Mouse (Mus musculus) urinary bladder, adult 2 months (tissue): ENCODE measurements around the gene Ccl17. TPM values are rescaled to one million over a fixed set of nuclear protein-coding genes. Genes with fewer than 3 reads are reported as not detected.
A peak's percentile ranks its signal among the peaks of the same experiment; 100 is the strongest.

Experiments
- DNase-seq: peaks from one replicate; pipeline ENCODE4 v3.0.0; 2022; ENCODE audit warnings: low spot score
- polyA plus RNA-seq: library from polyadenylated mRNA; depleted of rRNA; stranded (reverse); fragments of >200 nt; gene quantifications from 2 replicates; pipeline ENCODE4 v1.2.3, GENCODE M21; 2012

Ccl17 gene
- polyA plus RNA-seq, 1 experiment, result 2.3 TPM

DNA sequence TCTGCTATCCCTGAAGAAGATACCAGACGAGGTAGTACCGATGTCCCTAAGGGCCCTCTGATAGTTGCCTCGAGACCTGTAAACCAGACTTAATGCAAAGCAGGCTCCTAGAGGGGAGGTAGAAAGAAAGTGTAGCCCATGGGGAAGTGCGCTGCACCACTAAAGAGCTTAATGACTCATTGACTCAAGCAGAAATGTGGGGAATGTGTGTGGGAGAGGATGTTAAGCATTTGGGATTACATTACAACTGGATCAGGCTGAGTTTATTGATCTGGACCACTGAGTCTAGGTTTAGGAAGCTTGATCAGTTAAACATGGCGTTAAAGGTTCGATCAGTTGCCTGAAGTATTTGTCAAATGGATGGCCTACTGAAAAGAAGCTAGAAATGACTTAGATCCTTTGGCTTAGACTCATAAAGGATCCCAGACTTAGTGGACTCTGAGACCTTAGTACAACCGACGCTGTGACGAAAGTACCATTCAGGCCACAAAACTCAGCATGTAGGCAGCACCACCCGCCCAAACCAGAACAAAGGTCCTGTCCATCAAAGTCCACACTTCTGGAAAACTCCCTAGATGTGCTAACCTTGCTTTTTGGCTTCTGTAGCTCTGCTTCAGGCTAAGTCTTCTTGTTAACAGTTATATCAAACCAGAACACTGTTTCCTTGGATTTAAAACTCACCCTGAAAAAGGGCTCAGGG, 20.8 kb upstream of the Ccl17 start:
- no peak for DNase-seq

DNA sequence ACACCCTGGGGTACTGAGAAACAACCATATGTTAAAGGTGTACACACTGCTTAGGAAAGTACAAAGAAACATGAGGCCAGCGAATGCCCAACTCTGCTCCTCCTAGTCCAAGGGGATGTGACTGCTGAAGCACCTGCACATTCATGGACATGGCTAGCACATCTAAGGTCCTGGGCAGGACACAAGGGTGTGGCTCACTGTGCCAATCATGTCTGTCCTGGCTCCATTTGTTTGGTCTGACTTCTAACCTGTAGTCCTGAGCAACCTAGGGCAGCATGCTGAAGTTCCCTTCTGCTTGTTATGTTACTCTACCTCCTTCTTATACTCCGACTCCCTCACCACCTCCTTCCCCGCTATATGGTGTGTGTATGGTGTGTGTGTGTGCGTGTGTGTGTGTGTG, 15.9 kb upstream of the Ccl17 start:
- DNase-seq, result no peak

DNA sequence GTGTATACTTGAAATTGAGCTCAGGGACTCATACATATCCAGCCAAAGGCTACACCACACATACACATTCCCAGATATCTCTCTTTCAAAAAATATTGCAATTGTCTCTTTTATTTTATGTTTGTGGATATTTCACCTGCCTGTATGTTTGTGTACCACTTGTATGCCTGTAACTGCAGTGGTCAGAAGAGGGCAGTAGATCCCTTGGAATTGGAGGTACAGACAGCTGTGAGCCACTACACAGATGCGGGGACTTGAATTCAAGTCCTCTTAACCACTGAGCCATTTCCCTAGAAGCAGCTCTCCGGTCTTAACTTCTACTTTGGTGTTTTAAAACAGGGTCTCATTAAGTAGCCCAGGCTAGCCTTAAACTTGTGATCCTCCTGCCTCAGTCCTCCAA, 15.5 kb upstream of the Ccl17 start:
- no peak for DNase-seq

DNA sequence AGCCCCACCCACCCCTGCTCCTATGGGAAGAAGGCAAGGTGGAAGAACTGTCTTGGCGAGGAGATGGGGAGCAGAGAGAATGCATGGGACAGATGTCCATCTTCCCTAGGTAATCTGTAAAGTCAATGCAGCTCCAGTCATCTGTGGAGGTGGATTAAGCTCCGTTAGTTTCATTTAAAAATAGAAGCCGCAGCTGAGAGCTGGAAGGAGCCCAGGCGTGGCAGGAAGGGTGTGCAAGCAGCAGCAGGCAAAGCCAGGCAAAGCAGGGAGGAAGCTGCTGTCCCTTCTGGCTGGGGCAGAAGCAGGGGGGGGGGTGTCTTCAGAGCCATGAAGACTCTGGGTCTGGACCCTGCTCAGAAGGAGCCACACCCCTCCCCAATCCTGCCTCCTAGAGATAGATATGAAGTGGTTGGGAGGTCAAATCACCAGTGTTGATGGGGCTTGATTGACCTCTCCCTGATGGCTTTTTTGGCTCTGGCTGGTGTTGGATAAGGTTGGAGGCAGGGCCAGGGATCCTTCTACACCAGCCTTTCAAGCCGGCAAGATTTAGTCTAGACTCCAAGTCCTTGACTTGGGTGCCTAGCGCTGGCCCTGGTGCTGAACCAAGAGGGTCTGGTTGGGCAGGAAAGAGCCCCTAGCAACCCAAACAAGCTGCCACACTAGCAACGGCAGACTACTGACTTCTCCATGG, 9.8 kb upstream of the Ccl17 start:
- DNase-seq, result no peak

DNA sequence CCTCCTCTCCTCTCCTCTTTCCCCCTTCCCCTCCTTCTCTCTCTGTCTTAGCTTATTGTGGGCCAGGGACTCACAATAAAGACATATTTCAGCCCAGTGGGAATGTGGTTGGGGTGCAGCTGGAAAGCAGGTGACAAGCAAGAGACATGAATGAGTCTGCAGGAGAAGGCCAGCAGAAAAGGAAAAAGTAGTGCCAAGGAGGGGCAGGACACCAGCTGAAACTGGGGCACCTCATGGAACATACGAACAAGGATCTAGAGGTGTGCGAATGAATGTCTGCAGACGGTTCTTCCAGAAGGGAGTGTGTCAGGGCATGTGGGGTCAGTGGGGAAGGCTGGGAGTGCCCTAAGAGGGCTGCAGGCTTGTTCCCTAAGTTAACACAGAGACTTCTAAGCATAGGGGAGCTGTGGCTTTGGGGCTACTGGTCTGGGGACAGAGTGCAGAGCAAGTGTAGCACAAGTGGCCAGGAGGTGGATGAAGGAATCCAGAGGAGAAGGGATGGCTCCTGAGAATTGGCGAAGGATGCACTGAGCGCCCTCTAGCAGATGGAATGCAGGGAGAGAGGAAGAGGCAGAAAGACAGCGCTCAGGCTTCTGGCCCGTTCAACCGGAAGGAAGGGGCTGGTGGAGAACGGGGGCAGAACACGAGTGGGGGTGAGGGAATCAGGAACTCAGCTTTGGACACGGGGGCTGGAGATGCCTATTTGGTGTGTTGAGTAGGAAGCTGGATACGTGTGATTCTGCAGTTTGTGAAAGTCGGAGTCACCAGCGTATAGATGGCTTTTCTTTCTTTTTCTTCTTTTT, 8.8 kb upstream of the Ccl17 start:
- no peak for DNase-seq

DNA sequence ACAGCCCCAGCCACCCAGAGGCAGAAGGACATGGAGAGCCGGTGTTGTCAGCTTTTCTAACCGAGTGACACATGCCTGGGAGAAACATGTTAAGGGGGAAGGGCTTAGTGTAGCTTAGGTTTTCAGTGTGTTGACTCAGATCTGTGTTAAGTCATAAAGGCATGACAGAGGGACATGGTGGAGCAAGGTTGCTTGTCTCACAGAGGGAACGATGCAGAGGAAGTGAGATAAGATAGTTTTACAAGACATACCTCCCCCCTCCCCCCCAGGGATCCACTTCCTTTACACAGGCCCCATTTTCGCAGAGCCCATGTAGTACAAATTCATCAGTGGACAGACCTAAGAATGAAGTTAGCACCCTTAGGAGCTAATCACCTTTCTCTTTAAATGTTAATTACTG, 7.9 kb upstream of the Ccl17 start:
- no peak for DNase-seq

DNA sequence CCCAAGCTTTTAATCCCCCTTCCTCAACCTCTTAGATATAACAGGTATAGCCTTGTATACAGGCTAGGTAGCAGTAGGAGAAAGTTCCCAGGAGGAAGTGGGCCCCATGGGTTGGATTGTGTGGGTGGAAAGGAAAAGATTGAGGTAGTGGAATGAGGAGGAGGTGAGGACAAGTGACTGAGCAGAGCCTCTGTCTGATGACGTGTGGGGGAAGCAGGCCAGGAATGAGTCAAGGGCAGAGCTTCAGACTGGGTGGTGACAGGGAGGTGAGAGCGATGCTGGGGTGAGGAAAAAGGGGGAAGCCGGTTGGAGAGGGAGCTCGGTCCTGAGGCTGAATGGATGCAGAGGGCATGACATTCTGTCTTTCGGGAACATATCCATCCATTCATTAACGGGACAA, 6.7 kb upstream of the Ccl17 start:
- no peak for DNase-seq

DNA sequence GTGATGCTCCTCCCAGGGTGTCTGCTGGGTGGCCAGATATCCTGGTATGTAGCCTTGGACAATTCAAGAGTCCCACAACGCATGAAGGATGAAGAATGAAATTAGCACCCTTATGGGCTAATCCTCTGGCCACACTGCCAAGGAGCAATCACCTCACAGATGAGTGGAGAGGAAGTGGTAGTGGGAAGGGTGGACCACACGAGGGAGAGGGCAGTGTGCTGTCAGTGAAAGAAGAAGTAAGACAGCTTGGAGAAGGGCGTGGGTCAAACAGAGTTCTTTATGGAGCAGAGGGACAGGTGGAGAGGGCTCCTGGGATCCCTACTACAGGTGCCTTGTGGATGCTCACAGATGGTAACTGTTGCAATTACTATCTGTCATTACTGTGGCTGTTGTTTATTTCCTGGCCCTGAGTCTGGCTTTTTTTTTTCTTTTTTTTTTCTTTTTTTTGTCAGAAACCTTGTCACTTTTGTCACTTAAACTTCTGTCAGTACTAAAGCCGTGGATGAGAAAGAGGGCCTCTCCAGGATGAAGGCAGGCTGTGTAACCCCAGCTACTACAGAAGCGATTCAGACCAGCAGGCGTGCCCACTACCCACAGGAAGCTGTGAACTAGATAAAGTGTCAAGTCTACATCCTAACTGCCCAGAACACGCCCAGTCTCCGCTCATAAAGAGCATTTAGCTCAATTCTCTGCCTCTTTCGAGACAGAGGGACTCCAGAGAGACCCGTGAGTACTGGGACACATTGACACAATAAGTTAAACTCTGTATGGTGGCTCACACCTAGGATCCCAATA, 5.5 kb upstream of the Ccl17 start:
- no peak for DNase-seq

DNA sequence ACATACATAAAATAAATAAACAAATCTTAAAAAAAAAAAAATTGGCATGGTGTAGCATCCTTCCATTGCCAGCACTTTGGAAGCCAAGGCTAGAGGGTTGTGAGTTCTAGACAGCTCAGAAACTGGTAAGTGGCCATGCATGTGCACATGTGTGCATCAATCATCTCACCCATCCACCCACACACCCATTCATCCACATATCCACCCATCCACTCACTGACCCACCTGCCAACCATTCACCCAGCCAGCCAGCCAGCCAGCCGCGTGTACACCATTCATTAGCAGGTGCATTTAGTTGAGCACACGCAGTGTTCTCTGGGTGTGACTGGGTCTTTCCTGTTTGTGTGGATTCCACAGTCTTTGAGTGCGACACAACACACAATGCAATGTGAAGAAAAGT, 4.4 kb upstream of the Ccl17 start:
- DNase-seq, result no peak

DNA sequence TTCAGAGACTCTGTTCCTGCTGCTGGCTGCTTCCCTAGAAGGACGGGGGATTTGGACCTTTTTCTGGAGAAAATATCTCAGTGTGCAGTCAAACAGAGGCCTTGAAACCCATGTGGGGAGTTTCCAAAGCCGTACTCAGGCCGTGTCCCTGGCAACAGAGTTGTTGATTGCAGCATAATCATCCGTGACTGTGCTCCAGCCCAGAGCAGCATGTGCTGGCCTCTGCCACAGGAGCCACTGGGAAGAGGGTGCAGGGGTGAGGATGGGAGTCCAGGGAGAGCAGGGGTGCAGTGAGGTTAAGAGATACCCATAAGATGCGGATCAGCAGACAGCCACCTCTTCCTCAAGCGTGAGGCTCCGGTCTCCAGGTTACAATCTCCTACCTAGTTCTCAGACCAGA, 2.7 kb upstream of the Ccl17 start:
- no peak for DNase-seq

DNA sequence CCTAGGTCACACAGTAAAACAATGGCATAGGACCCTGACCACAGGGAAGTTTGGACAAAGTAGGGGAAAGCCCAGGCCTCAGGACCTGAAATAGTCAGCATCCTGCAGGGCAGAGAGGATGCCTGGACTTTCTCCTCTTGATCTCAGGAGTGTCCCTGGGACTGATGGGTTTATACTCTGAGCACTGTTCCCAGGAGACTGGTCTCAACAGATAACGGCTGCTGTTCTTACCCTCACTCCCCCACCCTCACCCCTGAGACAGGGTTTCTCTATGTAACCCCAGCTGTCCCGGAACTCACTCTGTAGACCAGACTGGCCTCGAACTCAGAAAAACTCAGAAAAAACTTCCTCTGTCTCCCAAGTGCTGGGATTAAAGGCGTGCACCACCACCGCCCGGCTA, 1.9 kb upstream of the Ccl17 start:
- no peak for DNase-seq

DNA sequence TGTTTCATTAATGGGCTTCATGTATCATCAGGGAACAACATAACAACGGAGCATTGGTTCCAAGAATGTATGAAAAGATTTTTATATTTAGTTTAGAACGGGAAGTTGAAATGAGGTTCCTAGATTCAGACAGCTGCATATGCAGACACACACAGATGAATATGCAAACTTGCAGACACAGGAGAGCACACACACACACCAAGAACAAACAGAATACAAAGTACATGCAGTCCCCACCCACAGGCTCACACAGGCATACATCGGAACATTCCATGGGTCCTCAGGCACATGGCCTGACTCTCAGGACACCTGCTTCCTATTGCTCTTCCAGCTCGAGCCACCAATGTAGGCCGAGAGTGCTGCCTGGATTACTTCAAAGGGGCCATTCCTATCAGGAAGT, 602 bp downstream of the Ccl17 start:
- no peak for DNase-seq

DNA sequence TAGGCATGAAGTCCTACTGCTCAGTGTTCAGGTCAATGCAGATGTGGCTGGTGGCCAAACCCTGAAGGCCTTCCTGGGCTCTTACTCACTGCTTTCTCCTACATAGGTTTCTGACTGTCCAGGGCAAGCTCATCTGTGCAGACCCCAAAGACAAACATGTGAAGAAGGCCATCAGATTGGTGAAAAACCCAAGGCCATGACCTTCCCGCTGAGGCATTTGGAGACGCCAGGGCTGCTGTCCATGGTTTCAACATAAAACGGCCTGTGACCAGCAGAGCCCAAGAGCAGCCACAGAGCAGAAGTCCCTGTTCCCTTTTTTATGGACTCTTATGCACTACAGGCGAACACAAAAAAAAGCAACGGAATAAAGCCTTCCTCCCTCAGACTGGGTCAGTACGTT, 1.4 kb downstream of the Ccl17 start:
- no peak for DNase-seq

DNA sequence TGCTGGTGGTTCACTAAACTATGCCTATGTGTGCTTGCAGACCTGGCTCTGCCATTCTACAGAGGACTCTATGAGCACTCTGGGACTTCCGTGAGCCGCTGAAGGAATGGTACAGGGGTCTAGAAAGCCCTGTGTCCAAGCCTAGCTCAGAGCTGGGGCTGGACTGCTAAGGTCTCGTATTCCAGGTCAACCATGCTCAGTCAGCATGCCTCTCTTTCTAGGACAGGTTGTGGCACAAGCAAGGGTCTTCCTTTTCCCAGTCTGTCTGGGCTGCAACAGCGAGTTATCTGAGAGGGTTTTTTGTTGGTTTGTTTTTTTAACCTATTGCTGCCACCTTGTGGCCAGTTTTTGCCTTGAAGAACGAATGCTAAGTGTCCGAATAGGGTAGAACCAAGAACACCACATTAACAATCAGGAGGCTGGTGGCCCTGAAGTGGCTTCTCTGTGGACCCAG, 2.4 kb downstream of the Ccl17 start:
- DNase-seq, result peak; percentile 47

DNA sequence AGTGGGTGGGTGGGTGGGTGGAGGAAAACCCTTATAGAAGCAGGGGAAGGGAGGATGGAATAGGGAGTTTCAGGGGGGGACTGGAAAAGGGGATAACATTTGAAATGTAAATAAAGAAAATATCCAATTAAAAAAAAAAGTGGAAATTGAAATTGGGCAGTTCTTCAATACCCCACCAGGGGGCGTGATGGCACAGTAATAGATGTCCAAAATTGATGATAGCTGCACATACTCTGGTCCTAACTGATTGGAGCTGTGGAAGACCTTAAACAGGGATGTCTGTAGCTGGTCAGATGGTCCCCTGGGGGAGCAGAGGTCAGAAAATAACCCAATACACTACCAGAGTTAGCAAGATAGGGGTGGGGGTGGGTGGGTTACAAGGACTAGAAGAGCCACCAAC, 4.3 kb downstream of the Ccl17 start:
- DNase-seq, result no peak

DNA sequence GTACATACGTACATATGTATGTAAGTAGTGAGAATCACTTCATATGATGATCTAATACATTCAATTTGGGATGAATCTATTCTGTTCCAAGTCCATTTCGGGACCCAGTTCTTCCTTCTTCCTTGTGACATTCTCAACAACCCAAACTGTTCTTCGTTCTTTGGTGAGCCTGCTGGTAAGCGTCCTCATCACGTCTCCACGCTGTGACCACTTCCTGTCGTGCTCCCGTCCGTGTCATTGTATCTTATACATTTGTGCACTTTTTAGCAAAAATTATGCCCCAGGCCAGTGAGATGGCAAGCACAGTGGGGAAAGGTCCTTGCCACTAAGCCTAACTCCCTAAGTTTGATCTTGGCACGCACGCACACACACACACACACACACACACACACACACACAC, 7.7 kb downstream of the Ccl17 start:
- no peak for DNase-seq

DNA sequence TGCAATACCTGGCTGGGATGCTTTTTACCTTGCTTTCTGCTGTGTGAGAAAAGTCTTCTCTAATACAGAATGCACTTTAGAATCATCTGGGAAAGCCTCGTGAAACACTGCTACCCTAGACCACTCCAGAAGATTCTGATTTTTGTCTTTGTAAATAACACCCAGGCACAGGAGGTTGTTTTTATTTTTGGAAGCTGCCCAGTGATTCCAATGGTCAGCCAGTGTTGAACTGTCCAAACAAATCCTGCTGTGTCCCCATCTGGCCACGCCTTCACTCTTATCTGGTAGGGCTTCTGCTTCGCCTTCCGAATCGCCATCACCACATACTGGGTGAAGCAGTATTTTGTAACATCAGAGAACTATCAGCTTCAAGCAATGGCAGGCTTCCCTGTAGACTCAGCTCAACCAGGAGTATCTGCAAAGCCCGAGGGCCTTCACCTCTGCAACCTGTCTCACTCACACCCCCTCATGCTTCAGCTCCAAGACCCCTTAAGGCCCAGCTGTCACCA, 9.5 kb downstream of the Ccl17 start:
- DNase-seq, result no peak

DNA sequence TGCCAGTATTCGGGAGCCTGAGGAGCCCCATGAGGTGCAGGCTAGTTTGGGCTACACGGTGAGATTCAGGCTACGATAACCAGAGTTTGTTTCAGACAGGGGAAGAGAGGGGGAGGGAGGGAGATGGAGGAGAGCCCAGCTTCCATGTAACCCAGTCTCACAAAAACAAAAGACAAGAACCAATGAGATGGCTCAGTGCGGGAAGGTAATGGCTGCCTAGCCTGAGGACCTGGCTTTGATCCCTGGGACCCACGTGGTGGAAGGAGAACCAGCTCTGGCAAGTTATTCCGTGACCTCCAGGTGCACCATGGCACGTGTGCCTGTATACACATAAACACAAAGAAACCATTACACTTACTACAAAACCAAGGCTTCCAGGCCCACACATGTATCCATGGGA, 10.3 kb downstream of the Ccl17 start:
- no peak for DNase-seq

DNA sequence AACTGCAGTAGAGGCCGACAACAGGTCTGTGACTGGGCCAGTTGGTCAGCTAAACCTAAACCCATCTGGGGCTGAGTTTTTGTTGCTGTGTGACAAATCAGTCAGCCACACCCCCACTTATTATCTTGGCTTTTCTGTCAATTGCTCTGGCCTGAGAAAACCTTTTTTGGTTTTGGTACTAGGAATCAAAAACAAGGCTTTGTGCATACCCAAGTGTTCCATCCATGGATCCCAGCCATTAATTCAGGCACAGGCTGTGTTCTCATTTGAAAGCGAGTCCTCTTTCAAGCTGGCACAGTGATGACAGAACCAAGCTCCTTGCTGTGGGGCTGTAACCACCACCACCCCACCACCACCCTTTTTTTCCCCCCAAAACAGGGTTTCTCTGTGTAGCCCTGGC, 11.1 kb downstream of the Ccl17 start:
- DNase-seq, result no peak

DNA sequence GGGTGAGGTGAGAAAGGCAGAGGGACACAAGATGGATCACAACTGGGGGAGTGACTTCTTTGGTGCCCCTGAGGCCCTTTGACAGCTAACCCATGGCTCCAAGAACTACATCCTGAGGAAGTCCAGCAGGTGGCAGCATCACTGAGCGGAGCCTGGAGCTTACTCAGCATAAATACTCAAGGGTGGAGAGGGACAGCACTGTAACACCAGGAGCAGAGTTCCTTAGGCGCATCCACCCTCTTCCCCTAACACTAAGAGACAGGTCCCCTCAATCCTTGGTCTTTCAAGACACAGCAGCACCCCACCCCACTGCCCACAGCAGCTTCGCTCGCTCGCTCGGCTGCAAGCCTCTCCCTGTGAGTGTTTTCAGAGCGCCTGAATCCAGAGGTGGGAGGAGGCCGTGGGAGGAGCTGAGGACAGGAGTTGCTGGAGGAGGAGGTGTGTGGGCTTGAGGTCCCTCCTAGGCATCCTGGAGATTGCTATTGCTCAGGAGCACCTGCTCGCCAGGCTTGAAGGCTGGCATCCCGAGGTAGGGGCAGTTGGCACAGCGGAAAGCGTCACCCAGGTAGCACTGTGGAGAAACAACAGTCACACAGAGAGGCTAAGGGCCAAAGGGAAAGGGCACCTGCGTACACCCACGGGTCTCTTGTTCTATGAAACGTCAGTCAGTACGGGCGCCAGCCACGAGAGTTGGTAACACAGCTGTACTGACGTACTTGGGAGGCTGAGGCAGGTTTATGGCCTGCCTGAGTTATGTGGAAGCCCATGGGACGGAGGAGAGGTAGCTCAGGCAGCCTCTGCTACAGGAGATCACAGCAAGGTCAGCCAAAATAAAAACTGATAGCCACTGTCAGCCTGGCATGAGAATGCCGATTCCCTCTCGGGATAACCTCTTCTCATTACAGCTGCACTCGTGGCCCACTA, 12.6 kb downstream of the Ccl17 start:
- DNase-seq, result no peak

DNA sequence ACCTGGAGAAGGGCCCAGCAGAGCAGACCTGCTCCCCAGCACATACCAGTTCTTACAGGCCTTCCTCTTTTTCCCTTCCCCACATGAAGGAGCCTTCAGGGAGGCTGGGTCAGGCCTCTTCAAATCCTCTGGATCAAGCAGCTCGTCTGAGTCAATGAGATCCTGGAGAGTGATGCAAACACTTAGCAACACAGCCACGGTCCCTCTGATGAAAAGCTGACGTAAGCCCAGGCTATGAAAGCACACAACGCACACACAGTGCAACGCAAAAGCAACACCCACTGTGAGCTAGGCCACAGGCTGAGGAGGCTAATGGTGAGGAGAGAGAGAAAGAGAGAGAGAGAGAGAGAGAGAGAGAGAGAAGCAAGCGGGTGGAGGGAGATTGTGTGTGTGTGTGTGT, 14.9 kb downstream of the Ccl17 start:
- no peak for DNase-seq
